Mouse (Mus musculus) ES-E14 (cell line): Measurements from ENCODE around the gene Bloc1s3. TPM values are rescaled to one million over a fixed set of nuclear protein-coding genes. Genes with fewer than 3 reads are reported as not detected.

Source experiments
- DNase-seq: peaks from one replicate; pipeline ENCODE4 v3.0.0-alpha.2; 2013; ENCODE audit warnings: low read depth, low spot score
- H3K27ac ChIP-seq: 2 replicates; pipeline ENCODE4 v1.5.1; 2012; ENCODE audit warnings: low read depth, mild to moderate bottlenecking, low read length, moderate library complexity, mixed read lengths; ENCODE audit not compliant: poor library complexity, insufficient read depth, severe bottlenecking
- H3K36me3 ChIP-seq: 2 replicates; pipeline ENCODE4 v1.6.1; 2012; ENCODE audit warnings: mild to moderate bottlenecking, low read length, moderate library complexity, mixed read lengths; ENCODE audit not compliant: control insufficient read depth, poor library complexity, insufficient read depth, severe bottlenecking
- H3K4me1 ChIP-seq, 2 experiments: fragments of 150-350 bp in 1 of 2; sonication (generic) in 1 of 2; 2 replicates each; pipeline ENCODE4 v1.6.1; 2012; ENCODE audit warnings: low read length in 2 of 2, mild to moderate bottlenecking in 1 of 2, mixed read lengths in 1 of 2; ENCODE audit not compliant: control insufficient read depth in 2 of 2, insufficient read depth in 2 of 2, poor library complexity in 1 of 2
- H3K4me3 ChIP-seq, 2 experiments: fragments of 150-350 bp in 1 of 2; sonication (generic) in 1 of 2; 2 replicates each; pipeline ENCODE4 v1.5.1; 2012; ENCODE audit warnings: low read length in 2 of 2, low read depth in 1 of 2, mild to moderate bottlenecking in 1 of 2, mixed read lengths in 1 of 2; ENCODE audit not compliant: insufficient read depth in 1 of 2, poor library complexity in 1 of 2, severe bottlenecking in 1 of 2
- H3K9ac ChIP-seq: 2 replicates; pipeline ENCODE4 v1.6.1; 2012; ENCODE audit warnings: low read depth, mild to moderate bottlenecking, low read length, mixed read lengths; ENCODE audit not compliant: poor library complexity, insufficient read depth, severe bottlenecking
- H3K9me3 ChIP-seq: fragments of 150-350 bp; sonication (generic); 2 replicates; pipeline ENCODE4 v1.6.1; 2012; ENCODE audit warnings: low read depth, mild to moderate bottlenecking, low read length; ENCODE audit not compliant: control insufficient read depth, insufficient read depth
- CHD2 ChIP-seq: IDR thresholded peaks from 2 replicates; pipeline ENCODE4 v1.6.1; 2014; ENCODE audit warnings: mild to moderate bottlenecking, low read depth, low read length, inconsistent platforms
- HCFC1 ChIP-seq: IDR thresholded peaks from 2 replicates; pipeline ENCODE4 v1.6.1; 2012; ENCODE audit warnings: low read length, inconsistent platforms, borderline replicate concordance; ENCODE audit not compliant: insufficient read depth
- MAFK ChIP-seq: IDR thresholded peaks from 2 replicates; pipeline ENCODE4 v1.6.1; 2014; ENCODE audit warnings: mild to moderate bottlenecking, low read depth, low read length, inconsistent platforms; ENCODE audit not compliant: insufficient read depth
- ZC3H11A ChIP-seq: IDR thresholded peaks from 2 replicates; pipeline ENCODE4 v1.6.1; 2012; ENCODE audit warnings: low read depth, mild to moderate bottlenecking, inconsistent platforms, low read length, borderline replicate concordance
- ZNF384 ChIP-seq: IDR thresholded peaks from 2 replicates; pipeline ENCODE4 v1.6.1; 2012; ENCODE audit warnings: low read depth, low read length, inconsistent platforms
- in situ Hi-C, 2 experiments: fragments of 600-800 bp; cut with MboI; formaldehyde crosslinking; loops; one replicate each; pipeline ENCODE4 v1.15.1; 2025; ENCODE audit warnings: low sequenced_read_pairs in 2 of 2, inconsistent platforms in 1 of 2; ENCODE audit not compliant: unreplicated experiment in 2 of 2
- total RNA-seq: library from RNA; depleted of rRNA; stranded (reverse); fragments of 300-350 nt; gene quantifications from 2 replicates; pipeline ENCODE4 v1.2.3, GENCODE M21; 2012

The Bloc1s3 gene
- total RNA-seq, 1 experiment, result 3.1 TPM

- H3K36me3 ChIP-seq, result no peaks in the 10 kb centered on the region
- H3K4me1 ChIP-seq, result 0 out of 4 replicates have a peak, but pooled peaks cover 0 to 5% of the 10 kb centered on the region in 2 experiments
- no peak overlapping the region for H3K4me3 ChIP-seq
- in situ Hi-C loops, result no loop called here
- no peak overlapping the region for H3K27ac ChIP-seq
- TF ChIP-seq MAFK (no peak), HCFC1 (no peak), CHD2 (no peak), ZNF384 (no peak), ZC3H11A (no peak)
- no peak overlapping the region for H3K9ac ChIP-seq
- DNase-seq, result no peak
- H3K9me3 ChIP-seq, result no peaks in the 10 kb centered on the region
Measured at GRCm38 (mm10) chr7:19483281-19483680, 24.9 kb downstream of the Bloc1s3 start.

DNA sequence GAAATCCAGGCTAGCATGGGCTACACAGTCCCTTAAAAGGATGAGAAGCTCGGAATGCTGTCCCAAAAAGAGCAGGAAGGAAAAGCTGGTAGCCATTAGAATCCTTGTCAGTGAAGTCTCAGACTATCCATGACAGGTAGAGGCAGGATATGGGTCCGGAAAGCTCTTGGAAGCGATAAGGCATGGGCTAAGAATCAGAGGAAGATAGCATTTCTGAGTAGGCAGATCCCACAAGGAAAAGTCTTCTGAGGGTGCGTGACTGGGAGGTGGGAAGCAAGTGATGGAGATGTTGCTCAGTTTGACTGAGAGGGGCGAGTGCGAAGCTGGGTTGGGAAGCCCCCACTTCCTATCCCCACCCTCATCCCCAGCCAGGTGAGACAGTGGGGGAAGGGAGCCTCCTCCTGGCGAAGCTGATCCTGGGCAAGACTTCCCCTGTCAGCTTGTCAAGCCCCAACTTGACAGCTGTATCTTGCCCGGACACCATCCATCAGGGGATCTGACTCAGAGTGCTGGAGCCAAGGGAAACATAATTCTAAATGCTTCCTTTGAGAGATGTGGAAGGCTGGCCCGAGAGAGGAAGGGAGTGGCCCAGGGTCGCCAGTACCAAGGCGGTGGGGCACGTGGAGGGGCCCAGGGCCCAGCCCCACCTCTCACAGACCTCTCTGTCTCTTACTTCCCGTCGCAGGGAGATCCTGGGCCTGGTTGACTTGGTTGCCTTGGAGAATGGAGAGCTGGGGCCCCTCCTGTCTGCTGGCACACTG lies 30.4 kb downstream of the Bloc1s3 start:
- H3K4me1 ChIP-seq, result no peaks in the 10 kb centered on the region; a peak in 1 of 4 replicates
- H3K4me3 ChIP-seq, result no peak overlapping the region
- TF ChIP-seq ZC3H11A, result no peak
- TF ChIP-seq HCFC1, result no peak
- no peak for TF ChIP-seq CHD2
- TF ChIP-seq ZNF384, result no peak
- TF ChIP-seq MAFK, result no peak
- H3K27ac ChIP-seq, result no peak overlapping the region
- no peaks in the 10 kb centered on the region for H3K9me3 ChIP-seq
- in situ Hi-C loops, result loop anchor here in 1 of 2 experiments (10.0 kb wide), 1 partner anchor 63 kb away; no protein-coding TSS in a partner anchor
- no peak for DNase-seq
- H3K9ac ChIP-seq, result no peak overlapping the region
- no peaks in the 10 kb centered on the region for H3K36me3 ChIP-seq

DNA sequence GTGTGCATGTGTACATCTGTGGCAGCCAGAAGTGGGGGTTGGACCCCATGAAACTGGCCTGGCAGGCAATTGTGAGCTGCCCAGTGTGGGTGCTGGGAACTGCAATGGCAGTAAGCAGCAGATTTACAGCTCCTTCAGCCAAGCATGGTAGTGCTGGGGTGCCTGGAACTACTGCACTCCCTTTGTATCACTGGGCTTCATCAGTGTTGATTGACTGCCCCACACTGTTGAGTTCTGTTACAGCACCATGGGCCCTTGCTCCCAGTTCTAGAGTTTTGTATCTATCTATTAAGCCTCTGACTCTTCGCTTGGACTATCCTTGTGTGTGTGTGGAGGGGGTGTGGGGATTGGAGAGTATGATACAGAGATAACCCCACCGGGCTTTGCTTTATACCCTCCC lies 31.1 kb downstream of the Bloc1s3 start:
- H3K9ac ChIP-seq, result no peak overlapping the region
- in situ Hi-C loops, result loop anchor here in 1 of 2 experiments (10.0 kb wide), 1 partner anchor 62 kb away; no protein-coding TSS in a partner anchor
- peaks cover 0 to 2% of the 10 kb centered on the region in 2 experiments; a peak in 1 of 4 replicates for H3K4me1 ChIP-seq
- TF ChIP-seq MAFK, result no peak
- TF ChIP-seq HCFC1, result no peak
- TF ChIP-seq ZNF384, result no peak
- TF ChIP-seq ZC3H11A, result no peak
- TF ChIP-seq CHD2, result no peak
- no peak overlapping the region for H3K27ac ChIP-seq
- H3K36me3 ChIP-seq, result no peaks in the 10 kb centered on the region
- H3K4me3 ChIP-seq, result no peak overlapping the region
- no peak for DNase-seq
- H3K9me3 ChIP-seq, result no peaks in the 10 kb centered on the region

GRCm38 (mm10) chr7:19473875-19474443 lies 34.2 kb downstream of the Bloc1s3 start:
- Histone ChIP-seq H3K36me3 (no peaks in the 10 kb centered on the region), H3K4me1 (peaks cover 0 to 9% of the 10 kb centered on the region in 2 experiments; a peak in 2 of 4 replicates), H3K27ac (no peak overlapping the region), H3K9ac (peak overlapping the region; percentile 81), H3K9me3 (no peaks in the 10 kb centered on the region), H3K4me3 (peak overlapping the region; percentile 56 to 72; a peak in 3 of 4 replicates)
- peak; percentile 63 for DNase-seq
- in situ Hi-C loops, result loop anchor here in 1 of 2 experiments (10.0 kb wide), 1 partner anchor 59 kb away; no protein-coding TSS in a partner anchor
- TF ChIP-seq MAFK, result no peak
- no peak for TF ChIP-seq CHD2
- no peak for TF ChIP-seq ZNF384
- TF ChIP-seq HCFC1, result no peak
- TF ChIP-seq ZC3H11A, result no peak
